Mouse (Mus musculus) hindbrain, postnatal 0 days (tissue): ENCODE data around the gene Spag7. TPM values are rescaled to one million over a fixed set of nuclear protein-coding genes. Genes with fewer than 3 reads are reported as not detected.

Source experiments
- ATAC-seq: fragments of 200-750 bp; cut with Nextera tagmentation; 2 replicates; pipeline ENCODE4 v1.8.0; 2017; ENCODE audit warnings: mild to moderate bottlenecking, moderate TSS enrichment, moderate library complexity
- DNase-seq: peaks from one replicate; pipeline ENCODE4 v3.0.0-alpha.2; 2015; ENCODE audit warnings: low spot score
- H3K27ac ChIP-seq: fragments of 300-500 bp; sonication (generic); 2 replicates; pipeline ENCODE4 v1.5.1; 2014; ENCODE audit warnings: mild to moderate bottlenecking
- H3K27me3 ChIP-seq: fragments of 300-500 bp; sonication (generic); 2 replicates; pipeline ENCODE4 v1.6.1; 2014; ENCODE audit warnings: low read length, mixed read lengths; ENCODE audit not compliant: insufficient read depth
- H3K36me3 ChIP-seq: fragments of 300-500 bp; sonication (generic); 2 replicates; pipeline ENCODE4 v1.6.1; 2014; ENCODE audit warnings: low read length, mixed read lengths; ENCODE audit not compliant: insufficient read depth
- H3K4me1 ChIP-seq: fragments of 300-500 bp; sonication (generic); 2 replicates; pipeline ENCODE4 v1.6.1; 2014; ENCODE audit warnings: antibody characterized with exemption, low read length, mixed read lengths; ENCODE audit not compliant: insufficient read depth
- H3K4me2 ChIP-seq: fragments of 300-500 bp; sonication (generic); 2 replicates; pipeline ENCODE4 v1.6.1; 2014; ENCODE audit warnings: low read depth, mild to moderate bottlenecking, low read length, moderate library complexity, mixed read lengths
- H3K4me3 ChIP-seq: fragments of 300-500 bp; sonication (generic); 2 replicates; pipeline ENCODE4 v1.5.1; 2014; ENCODE audit warnings: low read length
- H3K9ac ChIP-seq: fragments of 300-500 bp; sonication (generic); replicated peaks from 2 replicates; pipeline ENCODE4 v1.6.1; 2014; ENCODE audit warnings: mild to moderate bottlenecking, low read length, moderate library complexity, mixed read lengths
- H3K9me3 ChIP-seq: fragments of 300-500 bp; sonication (generic); 2 replicates; pipeline ENCODE4 v1.6.1; 2016; ENCODE audit warnings: low read length, mixed read lengths
- CTCF ChIP-seq: IDR thresholded peaks from 2 replicates; pipeline ENCODE4 v1.5.1; 2016; ENCODE audit warnings: antibody characterized with exemption, control low read depth, low read depth
- WGBS: fragments of 180-500 bp; shearing (Covaris S2); extraction: QIAGEN DNeasy Blood & Tissue Kit; methylation state at CpG from one replicate; pipeline ENCODE4 v1.1.7; 2014; 5-methylcytosine and 5-hydroxymethylcytosine counted together
- polyA plus RNA-seq: library from polyadenylated mRNA; unstranded; fragments of >200 nt; fragmentation: Nextera tagmentation; extraction: Ambion mirVana; gene quantifications from 2 replicates; pipeline ENCODE4 v1.2.1, GENCODE M21; 2015
- total RNA-seq: library from RNA; depleted of rRNA; stranded (reverse); fragments of >200 nt; gene quantifications from 2 replicates; pipeline ENCODE4 v1.2.3, GENCODE M21; 2014

The Spag7 gene
- total and polyA plus RNA-seq, 2 experiments from 2014 or later, result 31.9 to 138 TPM

- no peak for DNase-seq
- Histone ChIP-seq H3K27ac (no peak overlapping the region), H3K4me2 (no peak overlapping the region), H3K4me1 (no peaks in the 10 kb centered on the region), H3K9ac (no peak overlapping the region), H3K36me3 (peaks cover 16% of the 10 kb centered on the region), H3K9me3 (no peaks in the 10 kb centered on the region), H3K27me3 (no peaks in the 10 kb centered on the region), H3K4me3 (no peak overlapping the region)
- WGBS, result 57% methylated on average over 6 of the region's 6 CpGs
- no peak for TF ChIP-seq CTCF
- no peak for ATAC-seq
These were observed 4.8 kb upstream of the Spag7 start for GRCm38 (mm10) chr11:70674014-70674413.

GRCm38 (mm10) chr11:70671333-70672047 lies 2.3 kb upstream of the Spag7 start:
- no peak for TF ChIP-seq CTCF
- no peak for ATAC-seq
- WGBS, result 83% methylated on average over 16 of the region's 16 CpGs
- Histone ChIP-seq H3K27ac (no peak overlapping the region), H3K9ac (no peak overlapping the region; the same call in 1 of the 2 replicates), H3K9me3 (no peaks in the 10 kb centered on the region), H3K27me3 (no peaks in the 10 kb centered on the region), H3K4me2 (no peak overlapping the region), H3K4me1 (peaks cover 4% of the 10 kb centered on the region; the same call in 1 of the 2 replicates), H3K36me3 (peaks cover 8% of the 10 kb centered on the region; the same call in 1 of the 2 replicates), H3K4me3 (no peak overlapping the region)
- DNase-seq, result no peak

GRCm38 (mm10) chr11:70670483-70670882 lies 1.3 kb upstream of the Spag7 start:
- ATAC-seq (no peak), DNase-seq (no peak)
- Histone ChIP-seq H3K4me3 (peak overlapping the region; percentile 58), H3K4me2 (peak overlapping the region; percentile 92), H3K27me3 (no peaks in the 10 kb centered on the region), H3K36me3 (peaks cover 2% of the 10 kb centered on the region; the same call in 1 of the 2 replicates), H3K27ac (peak overlapping the region; percentile 98), H3K9me3 (no peaks in the 10 kb centered on the region), H3K4me1 (peaks cover 4% of the 10 kb centered on the region; the same call in 1 of the 2 replicates), H3K9ac (peak overlapping the region; percentile 73)
- TF ChIP-seq CTCF, result no peak
- 37% methylated on average over 14 of the region's 14 CpGs for WGBS

- ATAC-seq (peak; percentile 38), DNase-seq (peak; percentile 83)
- under 1% methylated on average over 31 of the region's 31 CpGs for WGBS
- peak; percentile 63 for TF ChIP-seq CTCF
- Histone ChIP-seq H3K36me3 (peaks cover 5% of the 10 kb centered on the region; the same call in 1 of the 2 replicates), H3K9ac (peak overlapping the region; percentile 73), H3K4me1 (peaks cover 4% of the 10 kb centered on the region; the same call in 1 of the 2 replicates), H3K4me2 (peak overlapping the region; percentile 92), H3K27ac (peak overlapping the region; percentile 98), H3K9me3 (no peaks in the 10 kb centered on the region), H3K27me3 (no peaks in the 10 kb centered on the region), H3K4me3 (peak overlapping the region; percentile 58)
These were observed 548 bp upstream of the Spag7 start for GRCm38 (mm10) chr11:70669582-70670345.

- no peak for DNase-seq
- under 1% methylated on average over 15 of the region's 15 CpGs for WGBS
- no peak for ATAC-seq
- Histone ChIP-seq H3K36me3 (peaks cover 19% of the 10 kb centered on the region), H3K4me1 (peaks cover 4% of the 10 kb centered on the region; the same call in 1 of the 2 replicates), H3K9ac (peak overlapping the region; percentile 56), H3K4me3 (peak overlapping the region; percentile 58), H3K27ac (peak overlapping the region; percentile 98), H3K4me2 (peak overlapping the region; percentile 88), H3K9me3 (no peaks in the 10 kb centered on the region), H3K27me3 (no peaks in the 10 kb centered on the region)
- no peak for TF ChIP-seq CTCF
These were observed 863 bp downstream of the Spag7 start for GRCm38 (mm10) chr11:70668335-70668770.

- Histone ChIP-seq H3K36me3 (peaks cover 26% of the 10 kb centered on the region), H3K4me2 (peak overlapping the region; percentile 88), H3K9ac (peak overlapping the region; percentile 56), H3K4me3 (peak overlapping the region; percentile 58), H3K27ac (peak overlapping the region; percentile 98), H3K27me3 (no peaks in the 10 kb centered on the region), H3K4me1 (peaks cover 4% of the 10 kb centered on the region; the same call in 1 of the 2 replicates), H3K9me3 (no peaks in the 10 kb centered on the region)
- no peak for DNase-seq
- no peak for ATAC-seq
- 79% methylated on average over 14 of the region's 14 CpGs for WGBS
- no peak for TF ChIP-seq CTCF
These were observed 1.7 kb downstream of the Spag7 start for GRCm38 (mm10) chr11:70667271-70668150.
